Mouse (Mus musculus) large intestine, adult 2 months (tissue): ENCODE results near the gene Man1a2. TPM values are rescaled to one million over a fixed set of nuclear protein-coding genes. Genes with fewer than 3 reads are reported as not detected.

ENCODE experiments used
- DNase-seq: peaks from one replicate; pipeline ENCODE4 v3.0.0-alpha.2; 2012; ENCODE audit warnings: low read depth, low spot score
- WGBS: fragments of 180-500 bp; shearing (Covaris S2); methylation state at CpG from one replicate; pipeline ENCODE4 v1.1.7; 2018; 5-methylcytosine and 5-hydroxymethylcytosine counted together
- polyA plus RNA-seq: library from polyadenylated mRNA; depleted of rRNA; stranded (reverse); fragments of >200 nt; gene quantifications from 2 replicates; pipeline ENCODE4 v1.2.3, GENCODE M21; 2012; rRNA removed

Gene Man1a2
- polyA plus RNA-seq: 8.3 and 9.5 TPM in 2 replicates

DNA sequence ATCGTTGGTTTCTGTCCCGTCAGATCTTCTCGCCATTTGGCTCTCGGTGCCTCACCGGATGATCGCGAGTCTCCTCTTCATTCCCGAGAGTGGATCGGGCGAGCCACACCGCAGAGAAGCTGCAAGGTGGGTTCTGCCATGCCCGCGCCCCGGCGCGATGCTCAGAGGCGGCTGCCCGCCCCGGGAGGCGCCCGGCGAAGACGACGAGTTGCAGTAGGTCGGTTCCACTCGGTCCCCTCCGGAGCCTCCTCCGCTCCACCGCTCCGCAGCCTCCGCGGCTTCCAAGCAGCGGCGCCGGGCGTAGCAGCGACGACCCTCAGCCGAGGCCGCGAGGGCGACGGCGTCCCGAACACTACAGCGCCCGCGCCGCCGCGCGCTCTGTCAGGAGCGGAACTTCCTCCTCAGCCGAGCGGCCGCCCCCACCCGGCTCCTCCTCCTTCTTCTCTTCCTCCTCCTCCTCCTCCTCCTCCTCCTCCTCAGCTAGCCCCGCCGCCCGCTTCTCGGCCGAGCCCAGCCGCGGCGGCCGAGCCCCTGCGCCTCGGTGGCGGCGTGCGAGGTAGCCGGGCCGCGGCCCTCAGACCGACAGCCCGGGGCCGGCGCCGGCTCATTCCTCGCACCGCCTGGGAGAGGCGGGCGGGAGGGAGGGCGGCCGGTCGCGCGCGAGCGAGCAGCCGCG is at the start of gene Man1a2:
Man1a2 (minus strand) TSS at position 417 of the 676 bp plus-strand sequence.
- DNase-seq: no peak
- under 1% methylated on average over 88 of the region's 92 CpGs for WGBS

DNA sequence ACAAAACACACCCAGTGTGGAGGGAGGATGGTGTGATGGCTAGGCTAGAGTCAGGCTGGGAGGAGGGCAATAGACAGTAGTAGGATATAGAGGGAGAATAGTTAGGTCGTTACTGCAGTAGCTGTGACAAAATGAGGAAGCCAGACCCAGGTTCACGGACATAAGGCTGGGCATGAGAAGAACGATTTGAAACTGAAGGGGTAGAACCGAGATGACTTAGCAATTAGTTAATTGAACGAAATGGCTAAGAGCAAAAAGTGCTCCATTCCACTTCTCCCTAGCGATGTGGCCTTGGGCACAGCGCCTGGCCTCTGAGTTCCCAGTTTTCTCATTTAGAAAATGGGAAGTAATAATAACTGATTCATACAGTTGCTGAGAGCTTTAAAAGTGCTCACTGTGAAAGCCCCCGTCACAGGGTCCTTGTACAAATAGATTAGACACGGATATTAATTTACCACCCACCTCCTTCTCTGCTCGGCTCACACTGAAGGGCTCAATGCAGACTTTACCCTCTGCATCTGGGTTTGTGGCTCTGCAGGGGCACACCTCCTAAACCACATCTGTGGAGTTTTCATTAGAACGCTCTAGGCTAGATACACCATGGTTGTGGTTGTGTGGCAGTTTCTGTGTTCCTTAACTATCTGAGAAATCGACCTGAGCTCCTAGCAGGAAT is 49.3 kb upstream of the Man1a2 start:
- no peak for DNase-seq

DNA sequence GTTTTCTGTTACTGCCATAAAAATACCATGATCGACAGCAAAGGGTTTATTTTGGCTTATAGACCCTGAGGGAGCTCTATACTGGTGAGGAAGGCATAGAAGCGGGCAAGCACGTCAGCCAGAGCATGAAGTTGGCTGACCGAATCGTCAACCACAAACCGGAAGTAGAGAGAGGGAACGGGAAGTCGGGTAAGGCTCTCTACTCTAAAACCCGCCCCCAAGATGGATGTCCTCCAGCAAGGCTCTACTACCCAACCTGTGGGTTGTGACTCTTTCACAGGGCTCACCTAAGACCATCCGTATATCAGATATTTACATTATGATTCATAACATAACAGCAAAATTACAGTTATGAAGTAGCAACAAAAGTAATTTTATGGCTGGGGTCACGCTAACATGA is 46.6 kb upstream of the Man1a2 start:
- DNase-seq: no peak
- 81% methylated on average over 11 of the region's 11 CpGs for WGBS

More for the DNA sequence above, 49.3 kb upstream of the Man1a2 start:
- WGBS: 74% methylated on average over 12 of the region's 12 CpGs

DNA sequence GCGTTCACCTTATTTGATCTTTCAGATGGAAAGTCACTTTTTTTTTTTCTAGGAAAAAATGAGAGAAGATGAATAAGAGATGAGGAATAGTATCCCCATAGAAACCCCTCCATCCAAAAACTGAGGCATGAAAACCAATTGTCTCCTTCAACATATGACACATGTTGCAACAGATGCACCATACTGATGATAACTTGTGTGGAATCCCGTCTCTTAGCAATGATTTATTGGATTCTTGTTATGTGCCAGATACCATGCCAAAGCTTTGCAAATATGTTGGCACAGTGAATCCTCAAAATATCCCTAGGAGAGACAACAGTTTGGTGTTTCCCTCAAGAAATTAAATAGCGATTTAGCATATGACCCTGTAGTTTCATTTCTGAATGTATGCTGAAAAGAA is 46.0 kb upstream of the Man1a2 start:
- no peak for DNase-seq
- 79% methylated on average over 3 of the region's 3 CpGs for WGBS

DNA sequence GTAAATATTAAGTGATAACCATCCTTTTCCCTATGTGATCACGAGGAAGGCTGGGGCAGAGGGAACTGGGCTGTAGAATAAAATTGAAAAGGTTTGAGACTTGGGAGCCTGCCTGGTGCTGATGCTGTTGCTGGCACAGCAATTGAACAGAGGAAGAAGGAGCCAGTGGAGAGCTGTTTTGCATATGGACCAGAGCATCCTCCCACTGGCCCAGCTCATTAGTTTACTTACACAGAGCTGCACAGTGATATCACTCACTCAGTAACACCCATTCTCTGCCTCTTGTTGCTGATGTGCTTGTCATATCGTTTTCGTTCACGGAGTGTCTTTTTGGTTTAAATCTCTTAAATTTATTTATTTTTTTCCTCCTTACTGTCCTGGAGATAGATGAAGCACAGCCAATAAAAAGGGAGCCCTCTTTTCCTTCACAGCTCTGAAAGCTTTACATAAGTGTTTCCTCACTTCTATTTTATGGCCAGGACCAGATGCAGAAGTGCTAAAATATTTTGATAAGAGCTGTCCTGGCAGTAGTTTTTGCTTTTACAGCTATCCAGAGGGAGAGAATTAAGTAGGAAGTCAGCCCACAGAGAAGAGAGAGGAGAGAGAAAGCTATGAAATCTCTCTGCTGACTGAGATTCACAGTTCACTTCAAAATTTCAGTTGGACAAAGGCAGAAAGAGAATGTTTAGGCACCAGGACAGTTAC is 42.9 kb upstream of the Man1a2 start:
- 76% methylated on average over 4 of the region's 4 CpGs for WGBS
- no peak for DNase-seq

DNA sequence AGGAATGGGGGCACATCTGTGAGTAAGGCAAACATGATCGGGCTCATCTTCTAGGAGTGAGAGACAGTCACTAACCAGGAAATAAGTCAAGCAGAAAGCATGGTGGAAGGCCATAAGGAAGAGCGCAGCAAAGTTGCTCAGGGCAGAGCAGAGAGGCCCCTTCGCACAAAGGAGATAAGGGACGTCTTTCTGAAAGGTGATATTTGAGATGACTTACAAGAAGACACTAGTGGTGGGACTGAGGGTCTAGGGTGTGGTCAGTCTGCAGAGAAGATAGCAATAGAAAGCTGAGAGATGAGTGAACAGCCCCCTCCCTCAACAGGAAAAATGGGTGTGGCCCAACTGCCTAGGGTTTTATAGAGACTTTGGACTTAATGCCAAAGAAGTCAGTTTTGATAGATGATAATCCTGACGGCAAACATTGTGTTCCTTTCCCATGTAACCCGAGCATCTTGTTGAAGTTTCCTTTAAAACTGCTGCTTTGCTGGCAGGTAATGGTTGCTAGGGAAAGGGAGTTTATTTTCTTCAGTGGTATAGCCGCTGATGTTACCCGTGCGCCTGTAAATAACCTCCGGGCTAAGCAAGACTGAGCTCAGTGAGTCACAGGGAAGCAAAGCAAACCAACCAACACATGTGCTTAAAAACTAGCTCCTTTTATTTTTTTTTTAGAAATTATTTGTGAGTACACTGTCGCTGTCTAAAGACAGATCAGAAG is 40.8 kb upstream of the Man1a2 start:
- DNase-seq: no peak
- 66% methylated on average over 11 of the region's 11 CpGs for WGBS

DNA sequence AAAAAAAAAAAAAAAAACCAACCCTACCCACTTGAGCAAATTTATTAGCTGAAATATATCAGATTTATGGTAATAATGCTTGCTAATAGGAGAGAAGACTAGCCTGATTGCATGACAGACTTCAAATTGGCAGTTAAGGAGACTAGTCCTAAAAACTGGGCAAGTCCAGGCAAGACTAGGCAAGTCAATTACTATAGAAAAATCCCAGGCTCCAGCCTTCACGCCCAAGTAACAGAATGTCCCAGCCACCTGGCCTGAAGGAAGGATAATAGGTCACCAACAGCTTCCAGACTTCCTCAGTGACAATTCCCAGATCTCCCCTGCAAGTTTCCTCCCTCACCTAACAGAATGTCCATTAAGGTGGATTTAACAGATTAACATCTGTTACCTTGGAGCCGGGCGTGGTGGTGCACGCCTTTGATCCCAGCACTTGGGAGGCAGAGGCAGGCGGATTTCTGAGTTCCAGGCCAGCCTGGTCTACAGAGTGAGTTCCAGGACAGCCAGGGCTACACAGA is 35.5 kb upstream of the Man1a2 start:
- DNase-seq: no peak
- 97% methylated on average over 5 of the region's 5 CpGs for WGBS

DNA sequence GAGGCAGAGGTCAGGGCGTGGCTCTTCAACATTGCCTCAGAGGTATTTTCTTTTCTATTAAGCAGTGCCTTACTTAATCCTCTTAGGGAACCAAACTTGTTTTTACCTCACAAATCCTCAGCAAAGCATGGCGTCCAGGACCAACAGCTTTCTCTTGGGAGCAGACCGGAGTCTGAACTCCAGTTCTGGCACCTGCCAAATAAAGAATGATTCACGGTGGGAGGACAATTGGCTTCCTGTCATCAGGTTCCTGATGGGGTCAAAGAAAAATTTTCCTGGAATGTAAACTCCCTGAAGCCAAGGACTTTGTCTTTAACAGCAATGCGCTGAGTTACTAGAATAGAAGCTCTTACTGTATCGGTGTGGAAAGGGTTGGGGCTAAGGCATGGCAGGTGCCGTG is 30.9 kb upstream of the Man1a2 start:
- 51% methylated on average over 7 of the region's 7 CpGs for WGBS
- DNase-seq: no peak

DNA sequence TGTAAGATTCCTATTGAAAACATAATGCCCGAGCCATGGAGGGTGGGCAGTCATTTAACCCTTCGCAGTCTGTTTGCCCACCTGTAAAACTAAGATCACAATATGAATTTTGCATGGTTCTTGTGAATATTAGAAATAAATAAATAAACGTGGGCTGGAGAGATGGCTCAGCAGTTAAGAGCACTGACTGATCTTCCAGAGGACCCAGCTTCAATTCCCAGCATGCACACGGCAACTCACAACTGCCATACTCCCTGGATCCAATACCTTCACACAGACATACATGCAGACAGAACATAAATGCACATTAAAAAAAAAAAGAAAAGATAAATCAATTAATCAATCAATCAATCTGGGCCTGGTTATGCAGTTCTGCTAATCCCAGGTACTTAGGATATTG is 30.1 kb upstream of the Man1a2 start:
- 78% methylated on average over 4 of the region's 4 CpGs for WGBS
- DNase-seq: no peak

DNA sequence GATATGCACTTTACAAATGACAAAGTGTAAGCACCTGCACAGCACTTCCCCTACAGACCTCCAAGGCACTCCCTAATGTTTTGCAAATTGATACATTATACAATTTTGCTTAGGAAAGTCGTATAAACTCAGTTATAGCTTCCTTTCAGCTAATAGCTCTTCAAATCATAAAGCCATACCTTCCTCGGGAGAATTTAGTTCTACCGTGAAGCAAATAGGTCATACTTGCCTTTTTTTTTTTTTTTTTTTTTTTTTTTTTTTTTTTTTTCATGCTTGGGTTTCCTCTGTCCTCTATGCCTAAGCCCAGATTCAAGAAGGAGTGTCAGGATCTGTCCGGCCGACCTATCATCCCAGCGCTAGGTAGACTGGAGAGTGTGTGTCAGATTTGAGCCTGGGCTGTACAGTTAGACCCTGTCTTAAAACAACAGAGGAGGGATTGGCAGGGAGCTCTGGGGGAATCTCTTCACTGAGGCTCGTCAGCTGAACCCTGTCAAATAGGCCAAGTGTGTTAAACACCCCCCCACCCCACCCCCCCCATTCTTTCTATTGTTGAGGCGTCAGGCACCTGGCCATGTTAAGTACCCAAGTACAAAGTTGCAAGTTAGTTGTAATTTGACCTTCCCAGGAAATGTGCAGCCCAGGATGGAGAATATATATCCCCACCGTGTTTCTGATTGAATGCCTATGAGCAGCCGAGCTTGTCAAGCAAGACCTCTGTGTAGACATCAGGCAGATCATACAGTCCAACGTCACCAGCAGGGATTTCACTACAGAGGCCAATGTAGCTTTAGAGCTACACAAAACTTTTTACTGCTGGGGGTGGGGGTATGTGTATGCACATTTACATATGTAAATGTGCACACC is 28.1 kb upstream of the Man1a2 start:
- 69% methylated on average over 11 of the region's 11 CpGs for WGBS
- no peak for DNase-seq

DNA sequence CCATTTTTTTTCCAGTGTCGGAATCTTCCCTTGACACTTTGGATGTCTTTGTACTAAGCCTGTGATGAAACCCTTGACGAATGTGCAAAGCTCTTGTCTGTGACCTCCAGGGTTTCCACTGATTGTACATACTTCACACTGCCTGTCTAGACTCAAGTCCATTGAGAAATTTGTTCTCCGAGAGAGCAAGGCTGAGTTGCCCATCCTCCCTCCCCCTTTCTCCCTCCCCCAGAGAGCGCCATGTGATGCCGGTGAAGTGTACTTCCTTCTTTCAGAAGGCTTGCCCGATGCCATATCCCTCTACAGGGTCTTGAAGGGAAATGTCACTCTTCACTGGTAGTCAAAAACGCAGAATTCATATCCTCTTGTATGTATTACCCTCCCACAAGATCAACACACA is 26.8 kb upstream of the Man1a2 start:
- DNase-seq: no peak
- WGBS: 74% methylated on average over 7 of the region's 7 CpGs

DNA sequence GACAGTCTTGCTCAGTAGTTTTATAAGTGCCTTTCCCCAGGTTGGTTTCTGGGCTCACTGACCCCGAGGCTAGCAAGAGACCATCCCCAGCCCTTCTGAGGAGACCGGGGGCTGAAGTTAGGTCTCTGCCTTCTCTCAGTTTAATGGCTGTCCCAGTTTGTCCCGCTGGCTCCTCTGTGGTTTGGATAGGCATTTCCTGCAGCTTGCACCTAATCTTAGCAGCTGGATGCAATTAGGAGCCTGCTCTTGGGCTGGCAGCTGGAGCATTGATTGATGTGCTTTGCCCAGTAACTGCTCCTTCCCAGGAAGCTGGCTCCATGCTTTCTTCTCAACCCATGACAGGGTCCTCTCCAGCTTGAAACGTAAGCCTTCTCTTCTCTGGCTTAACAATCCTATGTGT is 26.2 kb upstream of the Man1a2 start:
- DNase-seq: no peak
- WGBS: 50% methylated on average over 4 of the region's 4 CpGs

DNA sequence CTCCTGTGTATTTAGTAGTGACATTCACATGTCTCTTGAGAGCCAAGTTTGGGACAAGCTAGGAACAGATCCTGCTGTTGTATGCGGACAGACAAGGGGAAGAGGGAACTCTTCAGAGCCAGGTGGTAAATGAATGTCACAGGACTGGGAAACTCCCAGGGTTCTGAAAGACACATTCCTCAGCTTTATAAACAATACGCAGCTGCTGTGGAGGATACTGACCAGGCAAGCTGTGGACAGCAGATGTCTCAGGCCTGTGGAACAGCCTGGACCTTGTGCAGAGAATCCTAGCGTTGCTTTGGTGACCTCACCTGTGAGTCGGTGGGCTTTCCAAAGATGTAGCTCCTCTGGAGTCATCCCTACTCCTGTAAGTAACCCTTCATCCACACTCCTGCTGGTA is 21.8 kb upstream of the Man1a2 start:
- WGBS: 58% methylated on average over 4 of the region's 4 CpGs
- no peak for DNase-seq

DNA sequence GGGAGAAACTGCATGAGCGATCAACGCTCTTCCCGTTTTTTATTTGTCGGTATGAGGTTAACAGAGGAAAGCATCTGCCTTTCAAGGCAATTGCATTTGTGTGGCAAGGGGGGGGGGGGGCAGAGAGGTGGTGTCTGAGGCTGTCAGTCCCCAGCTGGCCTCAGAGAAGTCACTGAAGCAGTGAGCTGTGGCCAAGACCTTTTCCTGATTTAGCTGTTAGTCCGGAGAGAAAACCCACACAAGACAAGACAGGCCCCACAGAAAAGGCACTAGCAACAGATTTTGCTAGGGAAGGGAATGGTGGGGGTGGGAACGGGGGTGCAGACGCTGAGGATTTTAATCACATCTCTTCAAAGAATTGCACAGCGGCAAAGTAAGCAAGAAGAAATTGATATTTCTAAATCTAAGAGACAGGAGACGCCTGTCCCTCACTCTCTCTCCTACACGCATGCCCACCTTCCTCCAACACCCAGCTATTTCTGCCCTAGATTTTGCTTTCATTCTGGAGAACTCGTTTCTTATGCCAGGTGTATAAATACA is 19.9 kb upstream of the Man1a2 start:
- 73% methylated on average over 11 of the region's 11 CpGs for WGBS
- no peak for DNase-seq

DNA sequence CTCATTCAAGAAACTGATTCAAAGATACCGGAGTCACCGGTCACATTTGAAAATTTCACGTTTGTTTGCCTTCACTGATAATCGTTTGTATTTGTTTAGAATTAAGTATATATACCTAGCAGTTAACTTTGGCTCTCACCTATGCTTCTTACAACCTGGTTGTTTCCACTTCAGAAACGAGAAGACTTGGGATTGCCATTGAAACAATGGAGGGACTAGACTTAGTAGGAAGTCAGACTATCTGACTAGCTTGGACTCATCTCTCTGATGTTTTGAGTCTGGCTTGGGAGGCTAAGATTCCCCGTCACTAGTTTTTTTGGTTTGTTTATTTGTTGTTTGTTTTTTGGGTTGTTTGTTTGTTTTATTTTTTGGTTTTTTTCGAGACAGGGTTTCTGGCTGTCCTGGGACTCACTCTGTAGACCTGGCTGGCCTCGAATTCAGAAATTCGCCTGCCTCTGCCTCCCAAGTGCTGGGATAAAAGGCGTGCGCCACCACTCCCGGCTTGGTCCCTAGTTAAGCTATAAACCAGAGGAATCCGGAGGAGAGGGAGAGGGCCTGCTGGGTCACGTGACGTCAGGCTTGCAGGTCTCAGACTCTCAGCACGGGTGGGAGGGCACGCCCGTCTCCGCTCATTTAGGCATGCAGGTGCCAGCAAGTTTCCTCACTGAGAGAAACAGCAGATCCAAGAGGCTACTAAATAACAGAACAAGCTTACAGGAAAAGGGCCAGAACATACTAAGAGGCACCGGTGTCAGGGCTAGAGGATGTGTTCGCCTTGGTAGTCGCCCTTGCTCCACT is 18.7 kb upstream of the Man1a2 start:
- 49% methylated on average over 22 of the region's 22 CpGs for WGBS
- DNase-seq: no peak

DNA sequence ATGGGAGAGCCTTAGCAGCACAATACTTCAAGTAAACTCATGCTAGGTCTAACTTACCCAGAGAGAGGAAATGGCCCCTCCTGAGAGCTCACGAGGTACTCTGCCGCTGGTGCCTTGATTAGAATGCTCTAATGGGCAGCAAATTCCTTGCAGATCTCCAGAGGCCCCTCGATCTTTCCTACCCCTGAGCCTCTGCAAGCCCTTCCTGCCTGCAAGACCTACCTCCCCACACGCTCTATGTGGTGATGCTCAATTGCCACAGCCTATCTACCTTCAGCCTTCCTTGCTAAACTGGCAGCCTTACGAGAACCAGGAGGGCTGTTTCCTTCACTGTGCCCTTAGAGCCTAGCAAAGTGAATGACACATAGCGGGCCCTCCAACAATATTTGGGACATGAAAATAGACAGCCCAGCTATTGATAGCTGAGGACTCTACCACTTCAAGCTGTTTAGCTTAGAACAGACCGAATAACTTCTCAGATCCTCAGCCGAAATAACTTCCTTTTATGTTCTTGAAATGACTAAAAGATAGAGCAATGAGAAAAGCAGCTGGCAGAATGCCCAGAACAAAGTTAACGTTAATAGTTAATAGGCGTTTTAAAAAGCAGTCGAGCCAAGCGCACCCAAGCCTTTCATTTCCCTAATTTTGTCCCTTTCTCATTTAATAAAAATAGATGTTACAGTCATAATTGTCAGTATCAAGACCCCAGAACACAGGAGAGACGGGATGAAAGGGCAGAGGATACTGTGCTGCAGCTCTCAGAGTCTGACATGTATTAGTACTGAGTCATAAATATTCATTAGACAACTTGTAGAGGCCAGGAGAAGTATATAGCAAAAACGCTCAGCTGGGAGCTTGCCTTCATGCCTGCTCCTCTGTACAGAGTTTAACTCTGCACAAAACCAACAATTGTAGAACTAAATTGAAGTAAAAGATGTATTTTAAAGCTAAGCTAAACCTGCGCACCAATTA is 17.9 kb upstream of the Man1a2 start:
- WGBS: 35% methylated on average over 15 of the region's 15 CpGs
- DNase-seq: no peak

DNA sequence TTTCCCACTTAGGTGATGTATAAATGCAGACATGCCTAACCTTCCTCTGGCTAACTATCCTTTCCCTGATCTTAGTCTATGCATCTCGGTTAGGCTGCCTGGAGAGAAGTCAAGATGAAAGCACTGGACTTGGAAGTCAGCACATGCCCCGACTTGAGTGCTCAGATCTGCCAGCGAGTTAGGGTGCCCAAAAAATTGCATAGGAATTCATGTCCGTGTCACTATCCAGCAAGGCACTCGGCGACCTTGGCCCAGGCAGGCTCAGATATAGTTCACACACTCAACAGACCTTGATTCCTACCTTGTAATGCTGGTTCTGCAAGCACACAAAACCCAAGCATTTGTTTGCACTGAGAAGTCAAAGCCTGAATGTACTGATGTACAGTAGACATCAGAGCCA is 3.4 kb upstream of the Man1a2 start:
- no peak for DNase-seq
- WGBS: 83% methylated on average over 6 of the region's 6 CpGs
